Mouse (Mus musculus) liver, embryonic 13.5 days (tissue): ENCODE results near the gene Ttyh1. TPM values are rescaled to one million over a fixed set of nuclear protein-coding genes. Genes with fewer than 3 reads are reported as not detected.
A peak's percentile ranks its signal among the peaks of the same experiment; 100 is the strongest.

Experiments
- ATAC-seq: fragments of 200-750 bp; cut with Nextera tagmentation; 2 replicates; pipeline ENCODE4 v1.8.0; 2017; ENCODE audit warnings: low read depth, mild to moderate bottlenecking, moderate number of reproducible peaks, moderate library complexity
- DNase-seq: peaks from one replicate; pipeline ENCODE4 v3.0.0; 2022
- H3K27ac ChIP-seq: fragments of 300-500 bp; sonication (generic); 2 replicates; pipeline ENCODE4 v1.5.1; 2015; ENCODE audit warnings: moderate library complexity, mild to moderate bottlenecking, inconsistent platforms
- H3K27me3 ChIP-seq: fragments of 300-500 bp; sonication (generic); 2 replicates; pipeline ENCODE4 v1.6.1; 2015; ENCODE audit warnings: mild to moderate bottlenecking, inconsistent platforms
- H3K36me3 ChIP-seq: fragments of 300-500 bp; sonication (generic); 2 replicates; pipeline ENCODE4 v1.6.1; 2015; ENCODE audit warnings: mild to moderate bottlenecking, inconsistent platforms
- H3K4me1 ChIP-seq: fragments of 300-500 bp; sonication (generic); replicated peaks from 2 replicates; pipeline ENCODE4 v1.6.1; 2015; ENCODE audit warnings: inconsistent platforms
- H3K4me2 ChIP-seq: fragments of 300-500 bp; sonication (generic); 2 replicates; pipeline ENCODE4 v1.6.1; 2015; ENCODE audit warnings: inconsistent platforms, mild to moderate bottlenecking, moderate library complexity
- H3K4me3 ChIP-seq: fragments of 300-500 bp; sonication (generic); replicated peaks from 2 replicates; pipeline ENCODE4 v1.5.1; 2015; ENCODE audit warnings: mild to moderate bottlenecking, inconsistent platforms
- H3K9ac ChIP-seq: fragments of 300-500 bp; sonication (generic); 2 replicates; pipeline ENCODE4 v1.6.1; 2015; ENCODE audit warnings: mild to moderate bottlenecking, inconsistent platforms
- H3K9me3 ChIP-seq: fragments of 300-500 bp; sonication (generic); replicated peaks from 2 replicates; pipeline ENCODE4 v1.6.1; 2016; ENCODE audit warnings: inconsistent platforms
- WGBS: fragments of 180-500 bp; shearing (Covaris S2); methylation state at CpG from one replicate; pipeline ENCODE4 v1.1.7; 2015; ENCODE audit not compliant: insufficient replicate concordance; 5-methylcytosine and 5-hydroxymethylcytosine counted together
- polyA plus RNA-seq: library from polyadenylated mRNA; unstranded; fragments of >200 nt; fragmentation: Nextera tagmentation; extraction: Ambion mirVana; gene quantifications from 2 replicates; pipeline ENCODE4 v1.2.1, GENCODE M21; 2015

Ttyh1 gene
- polyA plus RNA-seq, 1 experiment from 2014 or later, result 0.52 TPM

GRCm38 (mm10) chr7:4091170-4091569 lies 28.0 kb upstream of the Ttyh1 start:
- Histone ChIP-seq H3K9me3 (no peaks in the 10 kb centered on the region), H3K9ac (no peak overlapping the region), H3K4me3 (no peak overlapping the region), H3K27ac (no peak overlapping the region), H3K27me3 (no peaks in the 10 kb centered on the region), H3K36me3 (no peaks in the 10 kb centered on the region), H3K4me1 (peaks cover 38% of the 10 kb centered on the region), H3K4me2 (no peak overlapping the region)
- no peak for DNase-seq
- 0 out of 2 replicates have a peak, but pooled peaks have one; percentile 28 for ATAC-seq
- WGBS, result 26% methylated on average over 8 of the region's 8 CpGs

GRCm38 (mm10) chr7:4098301-4098700 lies 20.9 kb upstream of the Ttyh1 start:
- WGBS, result 64% methylated on average over 2 of the region's 2 CpGs
- H3K4me1 ChIP-seq, result no peaks in the 10 kb centered on the region
- H3K36me3 ChIP-seq, result no peaks in the 10 kb centered on the region
- DNase-seq (no peak), ATAC-seq (no peak)
- no peak overlapping the region for H3K4me2 ChIP-seq
- no peaks in the 10 kb centered on the region for H3K9me3 ChIP-seq
- H3K9ac ChIP-seq, result no peak overlapping the region
- H3K4me3 ChIP-seq, result no peak overlapping the region
- H3K27ac ChIP-seq, result no peak overlapping the region
- no peaks in the 10 kb centered on the region for H3K27me3 ChIP-seq

- WGBS, result 37% methylated on average over 2 of the region's 2 CpGs
- ATAC-seq (no peak), DNase-seq (no peak)
- no peaks in the 10 kb centered on the region for H3K27me3 ChIP-seq
- H3K4me2 ChIP-seq, result no peak overlapping the region
- H3K4me3 ChIP-seq, result no peak overlapping the region
- H3K27ac ChIP-seq, result no peak overlapping the region
- H3K9me3 ChIP-seq, result no peaks in the 10 kb centered on the region
- no peaks in the 10 kb centered on the region for H3K36me3 ChIP-seq
- H3K4me1 ChIP-seq, result no peaks in the 10 kb centered on the region
- H3K9ac ChIP-seq, result no peak overlapping the region
Observed at GRCm38 (mm10) chr7:4098832-4099231, 20.4 kb upstream of the Ttyh1 start.

GRCm38 (mm10) chr7:4101144-4101543 lies 18.1 kb upstream of the Ttyh1 start:
- Histone ChIP-seq H3K4me3 (no peak overlapping the region), H3K9me3 (no peaks in the 10 kb centered on the region), H3K4me1 (no peaks in the 10 kb centered on the region), H3K4me2 (no peak overlapping the region), H3K36me3 (no peaks in the 10 kb centered on the region), H3K27ac (no peak overlapping the region), H3K27me3 (no peaks in the 10 kb centered on the region), H3K9ac (no peak overlapping the region)
- no peak for ATAC-seq
- no peak for DNase-seq
- WGBS, result 70% methylated on average over 5 of the region's 5 CpGs

- Histone ChIP-seq H3K36me3 (no peaks in the 10 kb centered on the region), H3K9ac (no peak overlapping the region), H3K4me3 (no peak overlapping the region), H3K27me3 (no peaks in the 10 kb centered on the region), H3K4me1 (no peaks in the 10 kb centered on the region), H3K4me2 (no peak overlapping the region), H3K27ac (no peak overlapping the region), H3K9me3 (no peaks in the 10 kb centered on the region)
- DNase-seq (no peak), ATAC-seq (no peak)
- 12% methylated on average over 4 of the region's 4 CpGs for WGBS
Observed at GRCm38 (mm10) chr7:4103411-4103810, 15.8 kb upstream of the Ttyh1 start.

GRCm38 (mm10) chr7:4111766-4112165 lies 7.4 kb upstream of the Ttyh1 start:
- no peaks in the 10 kb centered on the region for H3K36me3 ChIP-seq
- peaks cover 3% of the 10 kb centered on the region; the same call in 1 of the 2 replicates for H3K27me3 ChIP-seq
- H3K27ac ChIP-seq, result no peak overlapping the region
- no peak overlapping the region for H3K4me3 ChIP-seq
- no peak for ATAC-seq
- no peaks in the 10 kb centered on the region for H3K9me3 ChIP-seq
- WGBS, result 36% methylated on average over 3 of the region's 3 CpGs
- no peaks in the 10 kb centered on the region for H3K4me1 ChIP-seq
- H3K4me2 ChIP-seq, result no peak overlapping the region
- DNase-seq, result no peak
- H3K9ac ChIP-seq, result no peak overlapping the region

- 54% methylated on average over 8 of the region's 8 CpGs for WGBS
Observed at GRCm38 (mm10) chr7:4117050-4117814, 2.0 kb upstream of the Ttyh1 start.

GRCm38 (mm10) chr7:4119976-4120921 lies 1.0 kb downstream of the Ttyh1 start:
- DNase-seq (no peak), ATAC-seq (no peak)
- H3K4me1 ChIP-seq, result peaks cover 3% of the 10 kb centered on the region
- no peaks in the 10 kb centered on the region for H3K36me3 ChIP-seq
- H3K9ac ChIP-seq, result no peak overlapping the region
- no peak overlapping the region for H3K4me2 ChIP-seq
- 22% methylated on average over 19 of the region's 19 CpGs for WGBS
- H3K27me3 ChIP-seq, result peaks cover 46% of the 10 kb centered on the region
- H3K9me3 ChIP-seq, result no peaks in the 10 kb centered on the region
- no peak overlapping the region for H3K27ac ChIP-seq
- H3K4me3 ChIP-seq, result no peak overlapping the region

More at GRCm38 (mm10) chr7:4117050-4117814, 2.0 kb upstream of the Ttyh1 start:
- no peak overlapping the region for H3K27ac ChIP-seq
- peaks cover 3% of the 10 kb centered on the region for H3K4me1 ChIP-seq
- no peak overlapping the region for H3K4me2 ChIP-seq
- no peak for ATAC-seq
- DNase-seq, result no peak
- H3K9ac ChIP-seq, result no peak overlapping the region
- H3K9me3 ChIP-seq, result no peaks in the 10 kb centered on the region
- H3K27me3 ChIP-seq, result peaks cover 42% of the 10 kb centered on the region
- H3K4me3 ChIP-seq, result no peak overlapping the region
- H3K36me3 ChIP-seq, result no peaks in the 10 kb centered on the region

GRCm38 (mm10) chr7:4122076-4122768 lies 3.0 kb downstream of the Ttyh1 start:
- DNase-seq (no peak), ATAC-seq (no peak)
- no peak overlapping the region for H3K9ac ChIP-seq
- no peak overlapping the region for H3K27ac ChIP-seq
- H3K36me3 ChIP-seq, result no peaks in the 10 kb centered on the region
- peaks cover 3% of the 10 kb centered on the region for H3K4me1 ChIP-seq
- H3K4me3 ChIP-seq, result no peak overlapping the region
- peaks cover 42% of the 10 kb centered on the region for H3K27me3 ChIP-seq
- H3K4me2 ChIP-seq, result no peak overlapping the region
- no peaks in the 10 kb centered on the region for H3K9me3 ChIP-seq
- 40% methylated on average over 11 of the region's 11 CpGs for WGBS

- Histone ChIP-seq H3K4me2 (no peak overlapping the region), H3K4me1 (peaks cover 3% of the 10 kb centered on the region), H3K9ac (no peak overlapping the region), H3K4me3 (no peak overlapping the region), H3K27me3 (peaks cover 42% of the 10 kb centered on the region), H3K36me3 (no peaks in the 10 kb centered on the region), H3K27ac (no peak overlapping the region), H3K9me3 (no peaks in the 10 kb centered on the region)
- no peak for DNase-seq
- ATAC-seq, result no peak
- 69% methylated on average over 10 of the region's 10 CpGs for WGBS
Observed at GRCm38 (mm10) chr7:4122783-4123182, 3.6 kb downstream of the Ttyh1 start.

- Histone ChIP-seq H3K36me3 (no peaks in the 10 kb centered on the region), H3K4me3 (no peak overlapping the region), H3K4me1 (peaks cover 3% of the 10 kb centered on the region), H3K9me3 (no peaks in the 10 kb centered on the region), H3K27me3 (peaks cover 36% of the 10 kb centered on the region), H3K4me2 (no peak overlapping the region), H3K27ac (no peak overlapping the region), H3K9ac (no peak overlapping the region)
- ATAC-seq, result no peak
- 46% methylated on average over 1 of the region's 1 CpGs for WGBS
- no peak for DNase-seq
Observed at GRCm38 (mm10) chr7:4123732-4124131, 4.5 kb downstream of the Ttyh1 start.
